Mouse (Mus musculus) adrenal gland, postnatal 0 days (tissue): ENCODE measurements around the gene Gm13289. TPM values are rescaled to one million over a fixed set of nuclear protein-coding genes. Genes with fewer than 3 reads are reported as not detected.

Source experiments
- polyA plus RNA-seq: library from polyadenylated mRNA; unstranded; fragments of >200 nt; fragmentation: Nextera tagmentation; extraction: Ambion mirVana; gene quantifications from 2 replicates; pipeline ENCODE4 v1.2.1, GENCODE M21; 2015

The Gm13289 gene
- not detected in 2 replicates for polyA plus RNA-seq

DNA sequence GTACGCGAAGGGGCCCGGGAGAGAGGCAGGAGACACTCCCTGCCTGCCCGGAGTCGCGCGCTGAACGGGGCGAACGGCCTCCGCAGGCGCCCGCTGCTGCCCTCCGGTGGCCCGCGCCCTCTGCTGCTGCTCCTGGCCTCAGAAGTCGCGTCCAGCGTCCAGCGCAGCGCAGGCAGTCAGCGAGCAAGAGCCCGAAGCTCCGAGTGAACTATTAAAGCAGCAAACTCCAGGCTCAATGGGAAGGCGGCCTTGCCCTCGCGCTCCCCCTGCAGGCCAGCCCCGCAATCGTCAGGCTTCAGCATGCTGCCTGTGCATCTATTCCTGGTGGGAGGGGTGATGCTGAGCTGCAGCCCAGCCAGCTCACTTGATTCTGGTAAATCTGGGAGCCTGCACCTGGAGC, at the start of gene Gm13289:
Gm13289 (plus strand) TSS at position 301 of the 400 bp plus-strand sequence.

DNA sequence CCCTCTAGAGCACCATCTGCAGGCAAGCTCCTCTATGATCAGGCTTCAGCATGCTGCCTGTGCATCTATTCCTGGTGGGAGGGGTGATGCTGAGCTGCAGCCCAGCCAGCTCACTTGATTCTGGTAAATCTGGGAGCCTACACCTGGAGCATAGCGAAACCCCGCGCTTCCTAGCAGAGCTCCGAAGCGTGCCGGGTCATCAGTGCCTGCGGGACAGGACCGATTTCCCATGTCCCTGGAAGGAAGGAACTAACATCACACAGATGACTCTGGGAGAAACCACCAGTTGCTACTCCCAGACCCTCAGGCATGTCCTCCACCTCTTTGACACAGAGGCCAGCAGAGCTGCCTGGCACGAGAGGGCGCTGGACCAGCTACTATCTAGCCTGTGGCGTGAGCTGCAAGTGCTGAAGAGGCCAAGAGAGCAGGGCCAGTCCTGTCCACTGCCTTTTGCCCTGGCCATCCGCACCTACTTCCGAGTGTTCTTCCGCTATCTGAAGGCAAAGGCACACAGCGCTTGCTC, 21.8 kb upstream of the Gm13289 start, which contains the start of gene Gm13271:
Gm13271 (plus strand) TSS at position 51 of the 523 bp plus-strand sequence.

DNA sequence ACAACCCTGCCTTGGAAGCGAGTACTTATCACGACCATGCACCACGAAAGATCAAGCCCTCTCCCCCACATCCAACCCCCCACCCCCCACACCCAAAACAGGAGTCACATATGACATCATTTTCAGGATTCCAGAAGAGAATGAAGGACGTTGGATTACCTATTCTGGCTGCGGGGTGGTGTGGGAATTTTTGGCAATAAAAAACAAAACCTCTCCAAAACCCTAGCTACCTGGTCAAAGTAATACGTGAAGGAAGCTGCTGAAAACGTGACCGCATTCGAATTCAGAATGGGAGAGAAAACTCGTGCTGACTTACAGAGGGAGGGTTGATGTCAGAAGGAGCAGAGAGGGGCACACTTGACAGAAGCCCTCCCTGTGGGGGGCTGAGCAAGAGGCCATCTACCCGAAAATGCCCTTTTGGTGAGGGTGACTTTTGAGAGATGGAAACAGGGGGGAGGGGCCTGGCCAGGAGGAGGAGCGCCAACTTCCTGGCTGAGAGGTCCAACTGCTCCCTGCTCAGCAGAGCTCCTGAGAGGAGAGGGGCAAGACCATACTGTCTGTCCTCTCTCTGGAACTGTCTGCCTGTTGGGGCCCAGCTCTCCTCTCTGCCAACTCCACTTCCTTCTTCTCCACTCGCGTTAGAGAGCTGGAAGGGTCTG, 17.0 kb upstream of the Gm13289 start, which contains the start of gene Gm13283:
Gm13283 (plus strand) TSS at position 510 of the 659 bp plus-strand sequence.

DNA sequence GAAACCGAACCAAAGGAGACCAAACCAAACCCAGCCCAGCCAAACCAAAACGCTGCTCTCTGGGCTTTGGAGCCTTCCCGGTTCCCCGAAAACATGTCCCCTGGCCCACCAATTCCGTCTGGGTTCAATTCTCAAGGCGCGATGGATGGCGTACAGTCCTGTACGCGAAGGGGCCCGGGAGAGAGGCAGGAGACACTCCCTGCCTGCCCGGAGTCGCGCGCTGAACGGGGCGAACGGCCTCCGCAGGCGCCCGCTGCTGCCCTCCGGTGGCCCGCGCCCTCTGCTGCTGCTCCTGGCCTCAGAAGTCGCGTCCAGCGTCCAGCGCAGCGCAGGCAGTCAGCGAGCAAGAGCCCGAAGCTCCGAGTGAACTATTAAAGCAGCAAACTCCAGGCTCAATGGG, 3.2 kb upstream of the Gm13289 start, which contains the start of gene Gm13290:
Gm13290 (plus strand) TSS at position 301 of the 400 bp plus-strand sequence.

DNA sequence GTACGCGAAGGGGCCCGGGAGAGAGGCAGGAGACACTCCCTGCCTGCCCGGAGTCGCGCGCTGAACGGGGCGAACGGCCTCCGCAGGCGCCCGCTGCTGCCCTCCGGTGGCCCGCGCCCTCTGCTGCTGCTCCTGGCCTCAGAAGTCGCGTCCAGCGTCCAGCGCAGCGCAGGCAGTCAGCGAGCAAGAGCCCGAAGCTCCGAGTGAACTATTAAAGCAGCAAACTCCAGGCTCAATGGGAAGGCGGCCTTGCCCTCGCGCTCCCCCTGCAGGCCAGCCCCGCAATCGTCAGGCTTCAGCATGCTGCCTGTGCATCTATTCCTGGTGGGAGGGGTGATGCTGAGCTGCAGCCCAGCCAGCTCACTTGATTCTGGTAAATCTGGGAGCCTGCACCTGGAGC, 2.8 kb downstream of the Gm13289 start, which contains the start of gene Gm13272:
Gm13272 (plus strand) TSS at position 301 of the 400 bp plus-strand sequence.

DNA sequence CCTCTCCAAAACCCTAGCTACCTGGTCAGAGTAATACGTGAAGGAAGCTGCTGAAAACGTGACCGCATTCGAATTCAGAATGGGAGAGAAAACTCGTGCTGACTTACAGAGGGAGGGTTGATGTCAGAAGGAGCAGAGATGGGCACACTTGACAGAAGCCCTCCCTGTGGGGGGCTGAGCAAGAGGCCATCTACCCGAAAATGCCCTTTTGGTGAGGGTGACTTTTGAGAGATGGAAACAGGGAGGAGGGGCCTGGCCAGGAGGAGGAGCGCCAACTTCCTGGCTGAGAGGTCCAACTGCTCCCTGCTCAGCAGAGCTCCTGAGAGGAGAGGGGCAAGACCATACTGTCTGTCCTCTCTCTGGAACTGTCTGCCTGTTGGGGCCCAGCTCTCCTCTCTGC, 5.1 kb downstream of the Gm13289 start, which contains the start of gene Ifnz:
Ifnz (plus strand) TSS at position 301 of the 400 bp plus-strand sequence.

DNA sequence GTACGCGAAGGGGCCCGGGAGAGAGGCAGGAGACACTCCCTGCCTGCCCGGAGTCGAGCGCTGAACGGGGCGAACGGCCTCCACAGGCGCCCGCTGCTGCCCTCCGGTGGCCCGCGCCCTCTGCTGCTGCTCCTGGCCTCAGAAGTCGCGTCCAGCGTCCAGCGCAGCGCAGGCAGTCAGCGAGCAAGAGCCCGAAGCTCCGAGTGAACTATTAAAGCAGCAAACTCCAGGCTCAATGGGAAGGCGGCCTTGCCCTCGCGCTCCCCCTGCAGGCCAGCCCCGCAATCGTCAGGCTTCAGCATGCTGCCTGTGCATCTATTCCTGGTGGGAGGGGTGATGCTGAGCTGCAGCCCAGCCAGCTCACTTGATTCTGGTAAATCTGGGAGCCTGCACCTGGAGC, 8.7 kb downstream of the Gm13289 start, which contains the start of gene Gm13276:
Gm13276 (plus strand) TSS at position 301 of the 400 bp plus-strand sequence.

DNA sequence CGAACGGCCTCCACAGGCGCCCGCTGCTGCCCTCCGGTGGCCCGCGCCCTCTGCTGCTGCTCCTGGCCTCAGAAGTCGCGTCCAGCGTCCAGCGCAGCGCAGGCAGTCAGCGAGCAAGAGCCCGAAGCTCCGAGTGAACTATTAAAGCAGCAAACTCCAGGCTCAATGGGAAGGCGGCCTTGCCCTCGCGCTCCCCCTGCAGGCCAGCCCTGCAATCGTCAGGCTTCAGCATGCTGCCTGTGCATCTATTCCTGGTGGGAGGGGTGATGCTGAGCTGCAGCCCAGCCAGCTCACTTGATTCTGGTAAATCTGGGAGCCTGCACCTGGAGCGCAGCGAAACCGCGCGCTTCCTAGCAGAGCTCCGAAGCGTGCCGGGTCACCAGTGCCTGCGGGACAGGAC, 11.7 kb downstream of the Gm13289 start, which contains the start of gene Gm13277:
Gm13277 (plus strand) TSS at position 231 of the 400 bp plus-strand sequence.

DNA sequence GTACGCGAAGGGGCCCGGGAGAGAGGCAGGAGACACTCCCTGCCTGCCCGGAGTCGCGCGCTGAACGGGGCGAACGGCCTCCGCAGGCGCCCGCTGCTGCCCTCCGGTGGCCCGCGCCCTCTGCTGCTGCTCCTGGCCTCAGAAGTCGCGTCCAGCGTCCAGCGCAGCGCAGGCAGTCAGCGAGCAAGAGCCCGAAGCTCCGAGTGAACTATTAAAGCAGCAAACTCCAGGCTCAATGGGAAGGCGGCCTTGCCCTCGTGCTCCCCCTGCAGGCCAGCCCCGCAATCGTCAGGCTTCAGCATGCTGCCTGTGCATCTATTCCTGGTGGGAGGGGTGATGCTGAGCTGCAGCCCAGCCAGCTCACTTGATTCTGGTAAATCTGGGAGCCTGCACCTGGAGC, 14.5 kb downstream of the Gm13289 start, which contains the start of gene Gm13278:
Gm13278 (plus strand) TSS at position 301 of the 400 bp plus-strand sequence.

DNA sequence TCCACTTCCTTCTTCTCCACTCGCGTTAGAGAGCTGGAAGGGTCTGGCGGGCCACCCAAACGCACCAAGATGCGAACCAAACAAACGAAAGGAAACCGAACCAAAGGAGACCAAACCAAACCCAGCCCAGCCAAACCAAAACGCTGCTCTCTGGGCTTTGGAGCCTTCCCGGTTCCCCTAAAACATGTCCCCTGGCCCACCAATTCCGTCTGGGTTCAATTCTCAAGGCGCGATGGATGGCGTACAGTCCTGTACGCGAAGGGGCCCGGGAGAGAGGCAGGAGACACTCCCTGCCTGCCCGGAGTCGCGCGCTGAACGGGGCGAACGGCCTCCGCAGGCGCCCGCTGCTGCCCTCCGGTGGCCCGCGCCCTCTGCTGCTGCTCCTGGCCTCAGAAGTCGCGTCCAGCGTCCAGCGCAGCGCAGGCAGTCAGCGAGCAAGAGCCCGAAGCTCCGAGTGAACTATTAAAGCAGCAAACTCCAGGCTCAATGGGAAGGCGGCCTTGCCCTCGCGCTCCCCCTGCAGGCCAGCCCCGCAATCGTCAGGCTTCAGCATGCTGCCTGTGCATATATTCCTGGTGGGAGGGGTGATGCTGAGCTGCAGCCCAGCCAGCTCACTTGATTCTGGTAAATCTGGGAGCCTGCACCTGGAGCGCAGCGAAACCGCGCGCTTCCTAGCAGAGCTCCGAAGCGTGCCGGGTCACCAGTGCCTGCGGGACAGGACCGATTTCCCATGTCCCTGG, 17.4 kb downstream of the Gm13289 start, which contains the start of gene Gm13275:
Gm13275 (plus strand) TSS at position 552 of the 740 bp plus-strand sequence.

DNA sequence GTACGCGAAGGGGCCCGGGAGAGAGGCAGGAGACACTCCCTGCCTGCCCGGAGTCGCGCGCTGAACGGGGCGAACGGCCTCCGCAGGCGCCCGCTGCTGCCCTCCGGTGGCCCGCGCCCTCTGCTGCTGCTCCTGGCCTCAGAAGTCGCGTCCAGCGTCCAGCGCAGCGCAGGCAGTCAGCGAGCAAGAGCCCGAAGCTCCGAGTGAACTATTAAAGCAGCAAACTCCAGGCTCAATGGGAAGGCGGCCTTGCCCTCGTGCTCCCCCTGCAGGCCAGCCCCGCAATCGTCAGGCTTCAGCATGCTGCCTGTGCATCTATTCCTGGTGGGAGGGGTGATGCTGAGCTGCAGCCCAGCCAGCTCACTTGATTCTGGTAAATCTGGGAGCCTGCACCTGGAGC, 20.4 kb downstream of the Gm13289 start, which contains the start of gene Gm13279:
Gm13279 (plus strand) TSS at position 301 of the 400 bp plus-strand sequence.

DNA sequence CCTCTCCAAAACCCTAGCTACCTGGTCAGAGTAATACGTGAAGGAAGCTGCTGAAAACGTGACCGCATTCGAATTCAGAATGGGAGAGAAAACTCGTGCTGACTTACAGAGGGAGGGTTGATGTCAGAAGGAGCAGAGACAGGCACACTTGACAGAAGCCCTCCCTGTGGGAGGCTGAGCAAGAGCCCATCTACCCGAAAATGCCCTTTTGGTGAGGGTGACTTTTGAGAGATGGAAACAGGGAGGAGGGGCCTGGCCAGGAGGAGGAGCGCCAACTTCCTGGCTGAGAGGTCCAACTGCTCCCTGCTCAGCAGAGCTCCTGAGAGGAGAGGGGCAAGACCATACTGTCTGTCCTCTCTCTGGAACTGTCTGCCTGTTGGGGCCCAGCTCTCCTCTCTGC, 22.6 kb downstream of the Gm13289 start, which contains the start of gene Gm13285:
Gm13285 (plus strand) TSS at position 301 of the 400 bp plus-strand sequence.

DNA sequence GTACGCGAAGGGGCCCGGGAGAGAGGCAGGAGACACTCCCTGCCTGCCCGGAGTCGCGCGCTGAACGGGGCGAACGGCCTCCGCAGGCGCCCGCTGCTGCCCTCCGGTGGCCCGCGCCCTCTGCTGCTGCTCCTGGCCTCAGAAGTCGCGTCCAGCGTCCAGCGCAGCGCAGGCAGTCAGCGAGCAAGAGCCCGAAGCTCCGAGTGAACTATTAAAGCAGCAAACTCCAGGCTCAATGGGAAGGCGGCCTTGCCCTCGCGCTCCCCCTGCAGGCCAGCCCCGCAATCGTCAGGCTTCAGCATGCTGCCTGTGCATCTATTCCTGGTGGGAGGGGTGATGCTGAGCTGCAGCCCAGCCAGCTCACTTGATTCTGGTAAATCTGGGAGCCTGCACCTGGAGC, 26.2 kb downstream of the Gm13289 start, which contains the start of gene Gm13287:
Gm13287 (plus strand) TSS at position 301 of the 400 bp plus-strand sequence.

DNA sequence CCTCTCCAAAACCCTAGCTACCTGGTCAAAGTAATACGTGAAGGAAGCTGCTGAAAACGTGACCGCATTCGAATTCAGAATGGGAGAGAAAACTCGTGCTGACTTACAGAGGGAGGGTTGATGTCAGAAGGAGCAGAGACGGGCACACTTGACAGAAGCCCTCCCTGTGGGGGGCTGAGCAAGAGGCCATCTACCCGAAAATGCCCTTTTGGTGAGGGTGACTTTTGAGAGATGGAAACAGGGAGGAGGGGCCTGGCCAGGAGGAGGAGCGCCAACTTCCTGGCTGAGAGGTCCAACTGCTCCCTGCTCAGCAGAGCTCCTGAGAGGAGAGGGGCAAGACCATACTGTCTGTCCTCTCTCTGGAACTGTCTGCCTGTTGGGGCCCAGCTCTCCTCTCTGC, 28.5 kb downstream of the Gm13289 start, which contains the start of gene Gm13288:
Gm13288 (plus strand) TSS at position 301 of the 400 bp plus-strand sequence.

DNA sequence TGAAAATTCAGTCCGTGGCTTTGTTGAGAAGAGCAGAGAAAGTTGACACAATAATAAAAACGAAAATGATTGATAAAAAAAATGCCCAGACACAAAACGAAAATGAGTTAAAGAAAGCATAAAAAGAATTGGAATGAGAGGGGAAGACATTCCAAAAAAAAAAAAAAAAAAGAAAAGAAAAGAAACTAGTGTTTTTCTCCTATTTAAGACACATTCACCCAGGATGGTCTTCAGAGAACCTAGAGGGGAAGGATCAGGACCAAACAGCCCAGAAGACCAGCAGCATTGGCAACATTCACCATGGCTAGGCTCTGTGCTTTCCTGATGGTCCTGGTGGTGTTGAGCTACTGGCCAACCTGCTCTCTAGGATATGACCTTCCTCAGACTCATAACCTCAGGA, 39.2 kb downstream of the Gm13289 start, which contains the start of gene Ifna7:
Ifna7 (plus strand) TSS at position 301 of the 400 bp plus-strand sequence.

DNA sequence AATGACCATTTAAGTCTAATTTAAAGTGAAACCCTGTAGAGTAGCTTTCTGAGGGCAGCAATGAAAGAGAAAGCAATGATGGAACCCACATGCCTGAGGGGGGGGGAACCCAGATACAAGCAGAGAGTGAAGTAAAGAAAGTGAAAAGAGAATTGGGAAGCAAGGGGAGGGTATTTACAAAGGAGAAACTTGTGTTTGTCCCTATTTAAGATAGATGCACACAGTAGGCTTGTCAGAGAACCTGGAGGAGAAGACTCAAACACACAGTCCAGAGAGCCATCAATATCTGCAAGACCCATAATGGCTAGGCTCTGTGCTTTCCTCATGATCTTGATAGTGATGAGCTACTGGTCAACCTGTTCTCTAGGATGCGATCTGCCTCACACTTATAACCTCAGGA, 42.9 kb downstream of the Gm13289 start, which contains the start of gene Ifna11:
Ifna11 (plus strand) TSS at position 301 of the 400 bp plus-strand sequence.

Other genes with a start within 250 kb of the Gm13289 start
- not detected in 2 replicates for gene Ifna15, start 218.7 kb upstream of the Gm13289 start, polyA plus RNA-seq
- gene Ifna14, start 205.1 kb upstream of the Gm13289 start, polyA plus RNA-seq: not detected in 2 replicates
- gene Ifna9, start 184.5 kb upstream of the Gm13289 start, polyA plus RNA-seq: not detected in 2 replicates
- gene Ifna12, start 173.5 kb upstream of the Gm13289 start, polyA plus RNA-seq: not detected in 2 replicates
- gene C87499, start 142.5 kb upstream of the Gm13289 start, polyA plus RNA-seq: not detected in 2 replicates
- not detected in 2 replicates for gene Ifna13, start 132.5 kb upstream of the Gm13289 start, polyA plus RNA-seq
- gene Ifna16, start 100.0 kb upstream of the Gm13289 start, polyA plus RNA-seq: not detected in 2 replicates
- gene Ifna2, start 93.0 kb upstream of the Gm13289 start, polyA plus RNA-seq: not detected in 2 replicates
- gene Ifnab, start 85.6 kb upstream of the Gm13289 start, polyA plus RNA-seq: not detected in 2 replicates
- gene Gm26566, start 55.1 kb upstream of the Gm13289 start, polyA plus RNA-seq: 0.43 and 0.80 TPM in 2 replicates
- 46.9 and 55.5 TPM in 2 replicates for gene Klhl9, start 54.5 kb upstream of the Gm13289 start, polyA plus RNA-seq
- gene Gm13271, start 22.1 kb upstream of the Gm13289 start, polyA plus RNA-seq: not detected in 2 replicates
- gene Gm13283, start 16.8 kb upstream of the Gm13289 start, polyA plus RNA-seq: 0.28 TPM in 1 of 2 replicates, not detected in the other
- gene Gm13290, start 3.1 kb upstream of the Gm13289 start, polyA plus RNA-seq: 0.35 TPM in 1 of 2 replicates, not detected in the other
- not detected in 2 replicates for gene Gm13272, start 2.9 kb downstream of the Gm13289 start, polyA plus RNA-seq
- gene Ifnz, start 5.2 kb downstream of the Gm13289 start, polyA plus RNA-seq: not detected in 2 replicates
- gene Gm13276, start 8.8 kb downstream of the Gm13289 start, polyA plus RNA-seq: not detected in 2 replicates
- gene Gm13277, start 11.7 kb downstream of the Gm13289 start, polyA plus RNA-seq: not detected in 2 replicates
- not detected in 2 replicates for gene Gm13278, start 14.6 kb downstream of the Gm13289 start, polyA plus RNA-seq
- gene Gm13275, start 17.6 kb downstream of the Gm13289 start, polyA plus RNA-seq: not detected in 2 replicates
- not detected in 2 replicates for gene Gm13279, start 20.5 kb downstream of the Gm13289 start, polyA plus RNA-seq
- 0.70 and 1.2 TPM in 2 replicates for gene Gm13285, start 22.7 kb downstream of the Gm13289 start, polyA plus RNA-seq
- gene Gm13287, start 26.3 kb downstream of the Gm13289 start, polyA plus RNA-seq: not detected in 2 replicates
- not detected in 2 replicates for gene Gm13288, start 28.6 kb downstream of the Gm13289 start, polyA plus RNA-seq
- gene Ifna7, start 39.3 kb downstream of the Gm13289 start, polyA plus RNA-seq: not detected in 2 replicates
- not detected in 2 replicates for gene Ifna11, start 43.0 kb downstream of the Gm13289 start, polyA plus RNA-seq
- not detected in 2 replicates for gene Ifna6, start 50.5 kb downstream of the Gm13289 start, polyA plus RNA-seq
- not detected in 2 replicates for gene Ifna5, start 58.6 kb downstream of the Gm13289 start, polyA plus RNA-seq
- gene Ifna4, start 64.9 kb downstream of the Gm13289 start, polyA plus RNA-seq: not detected in 2 replicates
- gene Ifna1, start 73.2 kb downstream of the Gm13289 start, polyA plus RNA-seq: not detected in 2 replicates
- not detected in 2 replicates for gene Ifne, start 103.3 kb downstream of the Gm13289 start, polyA plus RNA-seq